Mouse (Mus musculus) gastrocnemius, postnatal 14 days (tissue): ENCODE results near the gene Ldhc. TPM values are rescaled to one million over a fixed set of nuclear protein-coding genes. Genes with fewer than 3 reads are reported as not detected.
"Not testable (repeated sequence)": the region's sequence is repeated elsewhere in the genome, so short reads cannot be mapped to it uniquely, and the experiment has no call there.

Source experiments
- DNase-seq: peaks from one replicate; pipeline ENCODE4 v3.0.0; 2021; ENCODE audit warnings: mixed read lengths
- intact Hi-C: fragments of 180-260 bp; cut with DNase I; formaldehyde crosslinking; loops from one replicate; pipeline ENCODE4 v1.15.1; 2025; ENCODE audit warnings: low total_unique reads
- total RNA-seq, 2 experiments: library from RNA; stranded (reverse); gene quantifications; 2 replicates each; pipeline ENCODE4 v1.2.3; 2021

The Ldhc gene
- total RNA-seq, 2 experiments from 2014 or later, result not detected

DNA sequence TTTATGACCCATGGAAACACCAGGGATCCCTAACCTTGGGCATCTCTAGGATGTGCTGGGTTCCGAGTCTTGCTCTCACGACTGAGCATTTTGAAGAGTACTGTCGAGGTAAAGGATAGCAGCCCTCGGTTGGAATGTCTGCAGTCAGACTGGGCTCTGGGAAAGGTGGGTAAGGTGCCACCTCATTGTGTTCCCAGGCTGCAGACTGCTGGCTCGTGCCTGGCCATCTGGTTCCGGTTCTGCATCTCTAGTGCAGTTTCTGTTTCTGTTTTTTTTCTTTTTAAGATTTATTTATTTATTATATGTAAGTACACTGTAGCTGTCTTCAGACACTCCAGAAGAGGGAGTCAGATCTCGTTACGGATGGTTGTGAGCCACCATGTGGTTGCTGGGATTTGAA lies 20.9 kb downstream of the Ldhc start:
- intact Hi-C loops, DNase-seq: not testable (repeated sequence)

DNA sequence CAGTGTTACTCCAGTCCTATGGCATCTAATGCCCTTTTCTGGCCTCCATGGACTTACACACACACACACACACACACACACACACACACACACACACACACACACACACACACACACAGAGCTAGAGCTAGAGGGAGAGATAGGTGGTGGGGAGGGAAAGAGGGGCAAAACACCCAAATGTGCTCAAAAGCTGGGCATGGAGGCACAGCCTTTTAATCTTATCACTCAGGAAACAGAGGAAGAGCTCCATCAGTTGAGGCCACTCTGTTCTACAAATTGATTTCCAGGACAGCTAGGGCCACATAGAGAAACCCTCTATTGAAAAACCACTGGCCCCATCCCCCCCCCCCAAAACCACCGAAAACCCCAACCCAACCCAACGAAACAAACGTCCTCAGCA lies 22.3 kb downstream of the Ldhc start:
- intact Hi-C loops, result no loop called here
- no peak for DNase-seq

DNA sequence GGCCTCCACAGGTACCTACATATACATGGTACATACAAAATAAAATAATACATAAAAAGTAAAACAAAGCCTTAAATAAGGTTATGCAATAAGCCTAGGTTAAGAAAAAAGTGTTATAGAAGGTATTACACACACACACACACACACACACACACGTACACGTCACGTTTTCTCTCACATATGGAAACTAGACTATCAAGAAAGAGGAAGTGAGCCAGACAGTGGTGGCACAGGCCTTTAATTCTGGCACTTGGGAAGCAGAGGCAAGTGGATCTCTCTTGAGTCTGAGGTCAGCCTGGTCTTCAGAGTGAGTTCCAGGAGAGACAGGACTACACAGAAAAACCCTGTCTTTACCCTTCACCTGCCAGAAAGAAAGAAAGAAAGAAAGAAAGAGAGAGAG lies 34.5 kb downstream of the Ldhc start:
- DNase-seq, result no peak
- intact Hi-C loops, result loop anchor here (10.0 kb wide), 1 partner anchor 81 kb away; no protein-coding TSS in a partner anchor

DNA sequence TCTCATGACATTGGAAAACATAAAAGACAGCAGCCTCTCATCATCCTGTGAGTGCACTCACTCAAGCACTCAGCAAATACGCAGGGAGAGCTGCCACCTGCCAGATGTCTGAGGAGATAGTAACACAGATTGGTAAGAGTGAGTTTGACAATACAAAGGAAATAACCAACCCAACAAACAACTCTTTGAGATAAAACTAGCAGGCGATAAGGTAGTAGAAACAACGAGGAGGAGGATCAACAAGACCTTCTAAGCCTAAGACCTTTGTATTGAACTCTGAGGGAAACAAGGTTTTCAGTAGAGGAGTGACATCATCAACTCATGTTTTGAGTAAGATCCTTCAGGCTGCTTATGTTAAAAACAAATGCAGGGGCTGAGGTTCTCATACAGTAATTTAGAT lies 38.3 kb downstream of the Ldhc start:
- no peak for DNase-seq
- intact Hi-C loops, result loop anchor here (10.0 kb wide), 1 partner anchor 85 kb away; no protein-coding TSS in a partner anchor

DNA sequence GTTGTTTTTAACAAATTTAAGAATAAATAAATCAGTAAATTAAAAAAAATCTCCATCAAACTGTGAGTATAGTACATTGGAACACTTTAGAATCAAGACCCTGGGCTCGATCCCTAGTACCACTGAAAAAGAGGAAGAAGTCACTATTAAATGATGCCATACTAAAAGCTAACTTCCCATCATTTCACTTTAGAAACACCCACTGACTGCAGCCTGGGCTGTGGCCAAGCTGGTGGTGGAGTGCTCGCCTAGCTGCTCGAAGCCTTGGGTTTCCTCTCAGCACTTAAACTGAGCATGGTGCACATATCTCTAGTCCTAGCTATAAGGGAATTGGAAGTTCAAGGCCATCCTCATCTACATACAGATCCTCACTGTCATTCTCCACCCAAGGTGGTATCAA lies 50.2 kb downstream of the Ldhc start:
- intact Hi-C loops, result loop anchor here (10.0 kb wide), 1 partner anchor 106 kb away; no protein-coding TSS in a partner anchor
- no peak for DNase-seq

- intact Hi-C loops, result loop anchor here (10.0 kb wide), 1 partner anchor 112 kb away; no protein-coding TSS in a partner anchor
- no peak for DNase-seq
Observed at GRCm38 (mm10) chr7:46916376-46916775, 55.4 kb downstream of the Ldhc start.

GRCm38 (mm10) chr7:46918678-46919371 lies 57.8 kb downstream of the Ldhc start:
- intact Hi-C loops, result loop anchor here (10.0 kb wide), 1 partner anchor 114 kb away; no protein-coding TSS in a partner anchor

DNA sequence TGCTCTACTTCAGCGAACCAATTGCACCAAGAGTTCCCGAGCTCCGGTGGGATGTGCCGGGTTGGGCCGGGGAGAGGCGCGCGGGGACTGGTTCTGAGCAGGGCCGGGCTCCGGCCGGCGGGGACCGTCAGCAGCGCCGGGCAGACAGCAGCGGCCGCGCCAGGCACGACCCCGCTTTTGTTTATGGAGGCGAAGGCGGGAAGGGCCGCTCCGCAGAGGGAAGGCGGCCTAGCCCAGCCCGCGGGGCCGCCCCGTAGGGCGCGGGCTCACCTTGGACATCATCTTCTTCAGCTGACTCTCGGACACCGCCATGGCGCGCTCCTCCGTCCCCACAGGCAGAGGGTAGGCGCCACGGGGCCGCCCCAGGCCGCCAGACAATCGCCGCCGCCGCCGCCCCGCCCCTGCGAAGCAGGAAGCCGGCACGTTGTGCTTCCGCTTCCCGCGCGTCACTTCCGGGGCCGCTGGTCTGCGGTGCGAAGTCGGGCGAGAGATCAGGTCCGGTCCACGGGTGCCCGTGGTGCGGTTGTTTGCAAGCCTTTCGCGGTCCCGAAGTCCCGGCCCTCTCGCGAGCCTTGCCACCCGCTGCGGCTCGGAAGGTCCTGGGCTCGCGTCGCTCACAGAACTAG lies 58.7 kb downstream of the Ldhc start, which contains the start of gene Tsg101:
TSS of gene Tsg101 (minus strand) at position 419 of the 626 bp plus-strand sequence.
- intact Hi-C loops, result loop anchor here (10.0 kb wide), 1 partner anchor 115 kb away; no protein-coding TSS in a partner anchor
- DNase-seq, result peak; percentile 94

More at GRCm38 (mm10) chr7:46918678-46919371, 57.8 kb downstream of the Ldhc start:
- no peak for DNase-seq

DNA sequence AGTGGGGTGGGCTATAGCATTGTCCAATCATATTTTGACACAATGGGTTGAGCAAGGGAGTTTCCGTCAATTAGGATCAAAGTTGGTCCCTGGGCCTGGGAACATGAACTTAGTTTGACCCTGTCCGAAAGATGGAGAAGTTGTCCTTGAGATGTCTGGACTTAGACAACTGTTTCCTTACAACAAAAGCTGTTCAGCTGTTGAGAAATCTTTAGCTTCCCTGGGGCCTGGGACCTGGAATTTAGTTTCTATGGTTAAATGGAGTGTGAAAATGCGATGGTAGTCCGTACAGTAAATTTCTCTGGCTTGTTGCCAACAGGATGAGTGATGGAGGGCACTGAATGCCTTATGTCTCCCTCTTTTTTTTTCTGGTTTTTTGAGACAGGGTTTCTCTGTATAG lies 61.1 kb downstream of the Ldhc start:
- DNase-seq, result no peak
- intact Hi-C loops, result no loop called here

Other genes with a start within 250 kb of the Ldhc start
- 1 to 10 TPM; 3.6 to 4.7 TPM for gene Sergef, start 221.4 kb upstream of the Ldhc start, total RNA-seq
- gene Tph1, start 188.7 kb upstream of the Ldhc start, total RNA-seq, result 1 to 10 TPM in 1 of 2 experiments, under 1 TPM in 1; 0.47 to 1.4 TPM
- gene Saal1, start 150.5 kb upstream of the Ldhc start, total RNA-seq, result 1 to 10 TPM; 4.1 to 4.9 TPM
- gene Saa3, start 145.5 kb upstream of the Ldhc start, total RNA-seq, result not detected
- not detected for gene Saa4, start 128.6 kb upstream of the Ldhc start, total RNA-seq
- under 1 TPM in 1 of 2 experiments, not detected in 1; 0.40 TPM for gene Saa1, start 118.2 kb upstream of the Ldhc start, total RNA-seq
- under 1 TPM in 1 of 2 experiments, not detected in 1; 0.35 TPM for gene Saa2, start 109.4 kb upstream of the Ldhc start, total RNA-seq
- 10 to 100 TPM; 10.5 to 11.9 TPM for gene Hps5, start 65.1 kb upstream of the Ldhc start, total RNA-seq
- 10 to 100 TPM; 14.5 to 16.8 TPM for gene Gtf2h1, start 65.1 kb upstream of the Ldhc start, total RNA-seq
- 1,000 to 10,000 TPM; 2,600 to 2,686 TPM for gene Ldha, start 19.7 kb upstream of the Ldhc start, total RNA-seq
- gene Tsg101, start 58.8 kb downstream of the Ldhc start, total RNA-seq, result 10 to 100 TPM; 43.4 to 49.2 TPM
- gene Uevld, start 97.3 kb downstream of the Ldhc start, total RNA-seq, result 10 to 100 TPM; 10.2 TPM
- not detected for gene Gm9999, start 122.4 kb downstream of the Ldhc start, total RNA-seq
- gene Spty2d1, start 147.2 kb downstream of the Ldhc start, total RNA-seq, result 1 to 10 TPM; 6.0 to 7.2 TPM
- gene Tmem86a, start 189.4 kb downstream of the Ldhc start, total RNA-seq, result 1 to 10 TPM; 7.2 to 8.1 TPM